13 mouse cellular contexts compared by ENCODE assay signal in genomic region chr10:43995858-43996650, GRCm38 (mm10).
DNase-seq lines count a peak whose midpoint lies in the region; ATAC-seq and TF ChIP-seq lines count a peak whose summit lies in the region.
"Had no signal": no experiment of that assay in that cellular context is flagged by ENCODE, and none has a peak within 500 bp of the region (broad histone marks: within the 10 kb centered on the region; RNA-seq: fewer than 3 reads in every experiment).

No protein-coding gene starts in this region.

- no peak for ATAC-seq in lung, postnatal 0 days
- ATAC-seq: Patski had no signal

- no peak overlapping the region for H3K4me3 ChIP-seq in lung, postnatal 0 days (ENCODE audit: low read depth, low read length)
- no peak overlapping the region for H3K4me3 ChIP-seq in small intestine, adult 2 months (ENCODE audit: low read depth, low read length)
- H3K4me3 ChIP-seq: embryonic facial prominence, embryonic 12.5 days; limb, embryonic 15.5 days had no signal

- peak; percentile 83 for DNase-seq in CD4-positive helper T cell, adult 2 months (ENCODE audit: low read depth, low spot score)
- peak; percentile 42 for DNase-seq in MEL-GATA-1-ER (ENCODE audit: extremely low read depth, low read depth)
- peak; percentile 55 for DNase-seq in lung, postnatal 0 days (ENCODE audit: low spot score)
- no peak for DNase-seq in left cerebral cortex, postnatal 4 days
- no peak for DNase-seq in retina, postnatal 1 day
- no peak for DNase-seq in cerebellum, adult 9-11 months
- DNase-seq: cerebellum, adult 9-10 months; kidney, adult 18-20 months; midbrain, embryonic 14.5 days had no signal

- TF ChIP-seq EP300 in lung, postnatal 0 days (IDR thresholded peaks at IDR 0.05), result no peak

- intact Hi-C loops in left cerebral cortex, postnatal 4 days (cut with DNase I), result no loop called here

- no peak overlapping the region for H3K4me2 ChIP-seq in lung, postnatal 0 days (replicated peaks; ENCODE audit: low read depth, low read length)
- H3K4me2 ChIP-seq: embryonic facial prominence, embryonic 12.5 days; limb, embryonic 15.5 days had no signal

- H3K9me3 ChIP-seq in lung, postnatal 0 days (ENCODE audit: low read length), result no peaks in the 10 kb centered on the region
- H3K9me3 ChIP-seq: embryonic facial prominence, embryonic 12.5 days; limb, embryonic 15.5 days had no signal

- H3K4me1 ChIP-seq in lung, postnatal 0 days (ENCODE audit: insufficient read depth, low read depth, low read length), result no peaks in the 10 kb centered on the region
- H3K4me1 ChIP-seq in small intestine, adult 2 months (ENCODE audit: control insufficient read depth, insufficient read depth, insufficient read length, low read length), result peaks cover 4% of the 10 kb centered on the region; the same call in 1 of the 2 replicates
- H3K4me1 ChIP-seq: embryonic facial prominence, embryonic 12.5 days had no signal

- H3K36me3 ChIP-seq in lung, postnatal 0 days (ENCODE audit: insufficient read depth, low read length), result no peaks in the 10 kb centered on the region
- H3K36me3 ChIP-seq in small intestine, adult 2 months (ENCODE audit: control insufficient read depth, insufficient read depth, low read length), result peaks cover 40% of the 10 kb centered on the region
- H3K36me3 ChIP-seq: embryonic facial prominence, embryonic 12.5 days had no signal

- no peak overlapping the region for H3K27ac ChIP-seq in lung, postnatal 0 days (ENCODE audit: low read length)
- 0 out of 2 replicates have a peak overlapping the region, but pooled peaks have one; percentile 24 for H3K27ac ChIP-seq in small intestine, adult 2 months (ENCODE audit: insufficient read depth, low read depth, low read length)
- H3K27ac ChIP-seq: embryonic facial prominence, embryonic 12.5 days; limb, embryonic 15.5 days had no signal

- no peak for TF ChIP-seq POLR2A in small intestine, adult 2 months (IDR thresholded peaks at IDR 0.05; ENCODE audit: low read depth, low read length)

- no peaks in the 10 kb centered on the region for H3K27me3 ChIP-seq in lung, postnatal 0 days (replicated peaks; ENCODE audit: insufficient read depth, low read length)
- no peaks in the 10 kb centered on the region for H3K27me3 ChIP-seq in small intestine, adult 2 months (ENCODE audit: control insufficient read depth, insufficient read depth, low read length)
- H3K27me3 ChIP-seq: limb, embryonic 15.5 days; Patski had no signal

- no peak for TF ChIP-seq CTCF in lung, postnatal 0 days (IDR thresholded peaks at IDR 0.05)
- TF ChIP-seq CTCF in small intestine, adult 2 months (IDR thresholded peaks at IDR 0.05; ENCODE audit: extremely low read depth, insufficient read length, insufficient replicate concordance, low read depth, low read length), result no peak

- no peak overlapping the region for H3K9ac ChIP-seq in lung, postnatal 0 days (replicated peaks; ENCODE audit: low read depth)
- H3K9ac ChIP-seq: embryonic facial prominence, embryonic 12.5 days; limb, embryonic 15.5 days had no signal

- WGBS in lung, postnatal 0 days, result 67% methylated on average over 10 of the region's 10 CpGs
- 76% methylated on average over 10 of the region's 10 CpGs for WGBS in small intestine, adult 2 months

Comparison
In these comparisons a context has a peak if more than half of its experiments do, and no peak if none do; other contexts are left out.
1. DNase-seq: peak in CD4-positive helper T cell, adult 2 months (single experiment), MEL-GATA-1-ER (single experiment) and lung, postnatal 0 days (single experiment); none in left cerebral cortex, postnatal 4 days (single experiment), retina, postnatal 1 day (single experiment) and cerebellum, adult 9-11 months (single experiment).